Mouse (Mus musculus) ovary, adult 18-20 months (tissue): ENCODE measurements around the gene Hcls1.
A peak's percentile ranks its signal among the peaks of the same experiment; 100 is the strongest.

Experiments
- DNase-seq: peaks from one replicate; pipeline ENCODE4 v3.0.0; 2022; ENCODE audit warnings: low spot score, mixed read lengths

Gene Hcls1

DNA sequence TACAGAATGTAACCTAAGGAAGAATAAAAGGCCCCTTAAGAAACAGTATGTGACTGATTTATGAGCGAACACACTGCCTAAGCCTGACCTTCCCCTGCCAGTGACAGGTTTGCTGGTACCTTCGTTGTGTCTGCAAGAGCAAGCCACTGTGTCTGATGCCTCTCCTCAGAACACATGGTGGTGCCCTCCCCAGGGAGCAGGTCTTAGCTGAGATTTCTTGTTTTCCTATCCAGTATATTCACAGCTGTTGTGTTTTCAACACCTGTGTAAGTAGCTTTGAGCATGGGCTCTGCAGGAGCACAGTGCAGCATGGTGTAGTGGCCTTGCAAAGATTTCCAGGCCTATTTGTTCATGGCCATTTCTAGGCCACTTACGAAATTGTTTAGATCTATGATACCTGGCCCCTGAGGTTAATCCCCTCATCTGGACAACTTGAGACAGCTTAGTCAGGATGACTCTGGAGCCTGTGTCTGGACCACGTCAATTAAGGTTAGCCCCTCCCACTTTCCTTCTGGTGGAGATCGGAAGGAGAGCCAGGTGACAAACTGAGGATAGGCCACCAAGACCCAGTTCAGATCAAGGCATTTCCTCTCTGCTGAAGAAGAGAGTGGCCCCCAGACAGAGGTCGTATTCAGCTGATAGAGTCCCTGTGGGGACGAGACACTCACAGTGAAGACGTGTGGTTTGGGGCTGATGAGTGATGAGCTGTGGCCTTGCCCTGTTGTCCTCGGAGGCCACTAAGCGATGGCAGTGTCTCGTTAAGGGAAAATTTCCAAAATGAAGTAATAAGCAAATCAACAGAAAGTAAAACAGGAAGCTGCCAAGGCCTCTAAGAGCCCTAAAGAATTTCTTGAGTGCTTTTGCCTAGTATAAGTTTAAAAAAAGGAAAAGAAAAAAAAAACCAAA lies 4.3 kb upstream of the Hcls1 start:
- DNase-seq, result no peak

DNA sequence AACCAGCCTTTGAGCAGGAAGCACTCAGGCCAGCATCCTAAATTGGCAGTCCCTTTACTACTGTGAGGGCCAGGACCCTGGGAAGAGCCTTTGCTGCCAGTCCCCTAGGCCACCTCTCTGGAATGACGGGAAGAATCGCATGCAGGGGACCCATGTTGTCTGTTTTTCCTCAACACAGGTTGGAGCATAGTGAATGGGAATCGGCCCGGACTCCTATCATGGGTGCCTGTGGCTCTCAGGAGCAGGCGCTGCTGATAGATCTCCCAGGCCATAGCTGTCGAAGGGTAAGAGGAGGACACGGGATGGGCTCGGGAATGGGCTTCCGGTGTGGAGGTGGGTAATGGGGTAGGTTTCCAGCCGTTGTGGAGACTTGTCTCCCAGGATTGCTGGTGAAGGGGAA lies 3.4 kb upstream of the Hcls1 start:
- DNase-seq, result no peak

DNA sequence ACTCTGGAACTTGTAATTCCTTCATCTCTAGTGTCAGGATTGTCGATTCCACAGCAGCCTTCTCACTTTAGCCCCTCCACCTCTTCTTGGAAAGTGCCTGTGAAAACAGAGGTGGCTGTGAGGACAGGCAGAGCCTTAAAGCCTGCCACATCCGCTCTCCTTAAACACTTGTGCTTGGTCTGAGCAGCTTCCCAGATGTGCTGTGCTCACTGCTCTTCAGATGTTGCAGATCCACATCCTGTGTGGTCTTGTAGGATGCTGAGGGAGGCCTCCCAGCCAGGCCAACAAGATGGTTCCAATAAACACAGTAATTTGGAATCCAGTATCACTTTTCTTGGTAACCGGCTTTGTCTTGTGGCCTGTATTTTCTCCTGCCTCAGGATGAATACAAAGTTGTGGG lies 2.8 kb upstream of the Hcls1 start:
- no peak for DNase-seq

DNA sequence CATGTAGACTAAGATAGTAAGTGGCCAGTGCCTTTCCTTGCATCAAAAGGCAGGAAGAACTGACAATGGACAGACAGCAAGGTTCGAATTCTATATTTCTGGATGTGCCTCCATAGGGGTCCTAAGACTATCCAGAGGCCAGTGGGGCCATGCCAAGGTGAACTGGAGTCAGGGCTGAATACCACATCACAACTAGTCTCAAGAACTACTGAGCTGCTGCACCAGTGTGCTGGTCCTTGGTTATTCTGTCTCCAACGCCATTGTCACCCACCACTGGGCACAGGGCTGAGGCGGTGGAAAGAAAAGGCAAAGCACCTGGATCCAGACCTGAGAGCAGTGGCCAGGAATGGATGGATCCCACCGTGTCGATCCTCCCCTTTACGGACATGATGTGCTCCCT lies 2.2 kb upstream of the Hcls1 start:
- no peak for DNase-seq

GRCm38 (mm10) chr16:36934131-36934840 lies 497 bp upstream of the Hcls1 start:
- DNase-seq, result peak; percentile 44

DNA sequence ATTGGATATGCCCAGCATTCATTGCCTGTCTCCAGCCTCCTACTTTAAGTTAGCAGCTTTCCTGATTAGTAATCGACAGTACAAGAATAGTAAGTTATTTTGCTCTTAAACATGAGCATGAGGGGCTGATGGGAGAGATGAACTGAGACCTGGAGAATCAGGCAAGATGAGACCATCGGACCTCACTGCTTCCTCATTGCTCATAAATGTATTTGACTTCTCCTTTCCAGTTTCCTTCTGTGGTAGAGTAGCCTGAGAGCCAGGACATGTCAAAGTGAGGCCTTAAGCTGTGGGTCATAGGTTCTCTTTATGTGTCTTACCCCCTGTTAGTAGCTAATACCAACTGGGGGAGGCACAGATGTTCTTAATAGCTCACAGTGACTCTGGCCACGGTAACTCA lies 1.0 kb downstream of the Hcls1 start:
- DNase-seq, result no peak

GRCm38 (mm10) chr16:36941137-36941727 lies 6.4 kb downstream of the Hcls1 start:
- peak; percentile 20 for DNase-seq

GRCm38 (mm10) chr16:36941895-36942294 lies 7.1 kb downstream of the Hcls1 start:
- DNase-seq, result no peak

GRCm38 (mm10) chr16:36943591-36943990 lies 8.8 kb downstream of the Hcls1 start:
- no peak for DNase-seq

- no peak for DNase-seq
These were observed 10.2 kb downstream of the Hcls1 start for GRCm38 (mm10) chr16:36944895-36945424.

DNA sequence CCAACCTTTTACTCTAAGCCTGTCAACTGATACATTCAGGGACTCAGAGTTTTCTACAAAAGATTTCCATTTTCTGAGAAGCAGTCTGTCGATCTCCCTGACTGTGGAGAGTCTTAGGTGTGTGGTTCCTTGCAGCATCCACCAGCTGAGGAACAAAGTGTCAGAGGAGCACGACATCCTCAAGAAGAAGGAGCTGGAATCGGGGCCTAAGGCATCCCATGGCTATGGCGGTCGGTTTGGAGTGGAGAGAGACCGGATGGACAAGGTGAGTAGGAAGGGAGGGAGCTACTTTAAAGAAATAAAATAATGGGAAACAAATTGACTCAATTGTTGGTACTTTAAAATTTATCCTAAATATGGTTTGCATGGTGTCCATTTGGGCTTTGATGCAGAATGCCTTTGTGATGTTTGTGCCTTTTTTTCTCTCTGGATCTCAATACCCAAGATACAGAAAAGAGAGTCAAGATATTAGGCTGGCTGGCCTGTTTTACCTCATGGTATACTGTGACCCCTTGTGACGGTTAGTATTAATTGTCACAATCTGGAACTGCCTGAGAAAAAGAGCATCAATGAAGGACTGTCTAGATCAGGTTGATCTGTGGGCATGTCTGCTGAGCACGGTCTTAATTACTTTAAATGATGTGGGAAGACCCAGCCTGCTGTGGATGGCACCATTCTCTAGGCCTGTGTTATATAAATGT lies 11.8 kb downstream of the Hcls1 start:
- no peak for DNase-seq

DNA sequence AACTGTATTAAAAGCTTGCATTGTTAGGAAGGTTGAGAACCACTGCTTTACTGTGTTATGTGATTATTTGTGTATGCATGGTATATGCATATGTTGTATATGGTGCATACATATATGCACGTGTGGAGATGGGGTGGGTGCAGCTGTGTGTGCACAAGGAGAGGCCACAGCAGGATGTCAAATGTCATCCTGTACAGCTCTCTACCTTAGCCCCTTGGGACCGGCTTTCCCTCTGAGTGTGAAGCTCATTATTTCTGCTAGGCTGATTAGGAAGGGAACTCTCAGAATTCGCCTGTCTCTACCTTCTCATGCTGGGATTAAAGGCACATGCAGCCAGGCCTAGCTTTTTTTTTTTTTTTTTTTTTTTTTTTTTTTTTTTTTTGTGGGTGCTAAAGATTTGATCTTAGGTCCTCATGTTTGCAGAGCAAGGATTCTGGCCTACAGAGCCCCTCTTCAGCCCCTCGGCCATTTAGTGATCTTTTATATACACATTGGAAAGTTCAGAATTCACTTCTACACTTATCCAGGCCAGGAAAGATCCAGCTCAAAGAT lies 12.9 kb downstream of the Hcls1 start:
- no peak for DNase-seq

GRCm38 (mm10) chr16:36949614-36950336 lies 15.0 kb downstream of the Hcls1 start:
- no peak for DNase-seq

GRCm38 (mm10) chr16:36951029-36951428 lies 16.2 kb downstream of the Hcls1 start:
- no peak for DNase-seq

GRCm38 (mm10) chr16:36955106-36955505 lies 20.3 kb downstream of the Hcls1 start:
- no peak for DNase-seq

DNA sequence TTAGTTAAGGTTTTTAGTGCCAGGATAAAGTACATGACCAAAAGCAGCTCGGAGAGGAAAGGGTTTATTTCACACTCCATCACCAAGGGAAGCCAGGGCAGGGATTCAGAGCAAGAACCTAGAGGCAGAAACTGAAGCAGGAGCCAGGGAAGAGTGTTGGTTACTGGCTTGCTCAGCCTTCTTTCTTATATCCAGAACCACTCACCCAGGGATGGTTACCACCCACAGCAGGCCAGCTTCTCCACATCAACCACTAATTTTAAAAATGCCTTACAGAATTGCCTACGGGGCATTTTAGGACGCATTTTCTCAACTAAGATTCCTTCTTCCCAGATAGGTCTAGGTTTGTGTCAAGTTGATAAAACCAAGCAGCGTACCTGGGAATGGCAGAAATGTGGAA lies 28.6 kb downstream of the Hcls1 start:
- DNase-seq, result no peak

GRCm38 (mm10) chr16:36979127-36979526 lies 44.3 kb downstream of the Hcls1 start:
- no peak for DNase-seq

DNA sequence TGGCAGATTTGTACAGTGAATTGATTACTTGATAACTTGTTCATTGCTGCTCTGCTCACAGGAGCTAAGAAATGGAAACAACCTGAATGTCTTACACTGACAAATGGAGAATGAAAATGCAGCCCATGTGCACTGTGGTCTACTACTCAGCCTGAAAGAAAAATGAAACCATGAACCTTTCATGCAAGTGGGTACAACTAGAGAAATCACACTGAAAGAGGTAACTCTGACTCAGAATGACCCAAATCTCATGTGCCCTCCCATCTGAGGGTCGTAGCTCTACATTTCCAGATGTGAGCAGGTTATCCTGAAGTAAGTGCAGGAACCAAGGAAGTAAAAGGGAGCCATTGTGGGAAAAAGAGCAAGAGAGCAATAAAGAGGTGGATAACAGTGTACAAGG lies 49.0 kb downstream of the Hcls1 start:
- DNase-seq, result no peak

DNA sequence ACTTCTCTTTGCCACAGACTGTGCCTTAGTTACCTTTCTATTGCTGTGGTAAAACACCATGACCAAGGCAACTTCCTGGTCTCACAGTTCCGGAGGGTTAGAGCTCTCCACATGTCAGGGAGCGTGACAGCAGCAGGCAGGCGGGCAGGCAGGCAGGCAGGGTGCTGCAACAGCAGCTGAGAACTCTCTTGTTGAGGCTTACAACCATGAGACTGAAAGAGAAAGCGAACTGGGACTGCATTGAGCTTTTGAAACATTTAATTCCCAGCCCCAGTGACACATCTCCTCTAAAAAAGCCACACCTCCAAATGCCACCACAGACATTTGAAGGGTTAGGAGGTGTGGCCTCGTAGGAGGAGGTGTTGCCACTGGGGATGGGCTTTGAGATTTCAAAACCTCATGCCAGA lies 50.9 kb downstream of the Hcls1 start:
- no peak for DNase-seq

GRCm38 (mm10) chr16:36987399-36987798 lies 52.6 kb downstream of the Hcls1 start:
- DNase-seq, result no peak

DNA sequence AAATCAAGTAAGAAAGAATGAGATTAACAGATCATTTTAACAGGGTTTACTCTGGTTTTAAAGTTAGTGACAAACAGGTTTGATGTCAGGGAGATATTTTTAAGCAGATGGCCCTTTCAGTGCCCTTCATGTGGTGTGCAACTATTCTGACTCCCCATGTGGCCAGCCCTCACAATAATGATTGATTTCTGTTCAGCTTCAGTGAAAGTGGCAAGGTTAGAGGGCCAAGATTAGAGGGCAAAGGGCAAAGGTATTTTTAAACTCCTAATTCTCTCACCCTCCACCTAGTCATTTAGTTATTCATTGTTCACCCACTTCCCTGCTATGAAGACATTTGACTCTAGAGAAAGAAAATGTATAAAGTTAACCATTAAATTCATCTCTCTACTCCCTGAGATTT lies 53.3 kb downstream of the Hcls1 start:
- no peak for DNase-seq
